Mouse (Mus musculus): ENCODE data around the gene Afdn. TPM values are rescaled to one million over a fixed set of nuclear protein-coding genes. Genes with fewer than 3 reads are reported as not detected.
"Not testable (repeated sequence)": the region's sequence is repeated elsewhere in the genome, so short reads cannot be mapped to it uniquely, and the experiment has no call there.

Afdn gene
- polyA plus RNA-seq, 1 experiment from 2014 or later = 116 TPM

DNA sequence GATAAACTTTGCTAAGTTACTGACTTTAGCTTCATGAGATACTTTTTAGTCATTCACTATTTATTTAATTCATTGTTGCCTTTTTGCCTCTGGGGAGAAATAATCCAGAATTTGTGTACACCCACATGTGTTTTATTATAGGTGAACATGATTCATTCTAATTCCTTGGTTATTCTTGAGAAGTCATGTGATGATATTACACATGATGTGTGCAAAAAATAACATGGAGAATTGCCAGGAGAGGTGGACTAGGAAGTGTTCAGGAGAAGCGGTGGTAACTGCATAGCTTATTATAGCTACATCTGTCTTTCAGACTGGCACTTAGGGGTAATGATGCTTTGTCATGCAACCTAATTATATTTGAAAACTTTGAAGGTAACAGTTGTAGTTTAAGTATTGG, 3.5 kb downstream of the Afdn start:
- WGBS = 38% methylated on average over 1 of the region's 1 CpGs
- Histone ChIP-seq H3K36me3 (ENCODE audit: control insufficient read depth, insufficient read depth, low read length) (no peaks in the 10 kb centered on the region), H3K4me1 (replicated peaks; ENCODE audit: control insufficient read depth, insufficient read depth) (no peaks in the 10 kb centered on the region), H3K4me3 (ENCODE audit: low read depth, low read length) (no peak overlapping the region), H3K27me3 (ENCODE audit: control insufficient read depth, insufficient read depth, low read length) (no peaks in the 10 kb centered on the region), H3K27ac (replicated peaks) (no peak overlapping the region), H3K9me3 (ENCODE audit: control insufficient read depth, low read length) (no peaks in the 10 kb centered on the region), H3K4me2 (replicated peaks; ENCODE audit: low read depth) (no peak overlapping the region), H3K9ac (ENCODE audit: low read length) (no peak overlapping the region)
- TF ChIP-seq EP300 (optimal IDR thresholded peaks at IDR 0.05) = no peak
- TF ChIP-seq CTCF (IDR thresholded peaks at IDR 0.05; ENCODE audit: low read depth) = no peak
- ATAC-seq (ENCODE audit: low FRiP score, low TSS enrichment) (no peak), DNase-seq (ENCODE audit: low spot score) (no peak)

DNA sequence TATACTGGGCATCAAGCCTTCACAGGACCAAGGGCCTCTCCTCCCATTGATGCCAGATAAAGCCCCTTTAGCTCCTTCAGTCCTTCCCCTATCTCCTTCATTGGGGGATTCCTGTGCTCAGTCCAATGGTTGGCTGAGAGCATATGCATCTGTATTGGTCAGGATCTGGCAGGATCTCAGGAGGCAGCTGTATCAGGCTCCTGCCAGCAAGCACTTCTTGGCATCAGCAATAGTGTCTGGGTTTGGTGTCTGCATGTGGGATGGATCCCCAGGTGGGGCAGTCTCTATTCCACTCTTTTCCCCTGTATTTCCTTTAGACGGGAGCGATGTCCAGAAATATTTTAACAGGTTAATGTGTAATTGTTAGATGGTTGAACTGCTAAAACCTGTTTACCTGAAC, 4.6 kb downstream of the Afdn start:
- ATAC-seq (ENCODE audit: low FRiP score, low TSS enrichment); H3K36me3 ChIP-seq (ENCODE audit: control insufficient read depth, insufficient read depth, low read length); H3K27me3 ChIP-seq (ENCODE audit: control insufficient read depth, insufficient read depth, low read length); H3K4me3 ChIP-seq (ENCODE audit: low read depth, low read length); H3K4me1 ChIP-seq (replicated peaks; ENCODE audit: control insufficient read depth, insufficient read depth); H3K9me3 ChIP-seq (ENCODE audit: control insufficient read depth, low read length); H3K9ac ChIP-seq (ENCODE audit: low read length); DNase-seq (ENCODE audit: low spot score); H3K27ac ChIP-seq (replicated peaks); H3K4me2 ChIP-seq (replicated peaks; ENCODE audit: low read depth): not testable (repeated sequence)
- 78% methylated on average over 2 of the region's 2 CpGs for WGBS

DNA sequence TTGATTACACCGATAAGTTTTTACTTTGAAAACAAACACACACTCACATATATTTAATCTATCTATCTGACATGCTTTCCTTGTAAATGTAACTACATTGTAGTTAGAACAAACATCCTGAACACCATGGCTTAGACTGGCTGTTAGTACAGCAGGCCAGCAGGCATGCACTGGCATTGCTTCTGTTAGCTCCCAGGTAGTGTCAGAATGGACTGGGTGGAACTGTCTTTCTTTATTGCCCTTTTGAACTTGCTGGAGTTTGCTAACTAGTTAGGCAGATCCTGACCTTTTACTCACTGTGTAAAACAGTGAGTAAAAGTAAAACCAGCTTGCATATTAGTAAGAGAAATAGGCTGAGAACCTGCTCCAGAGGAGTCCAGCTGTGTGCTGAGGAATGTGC, 8.2 kb downstream of the Afdn start:
- no peaks in the 10 kb centered on the region for H3K4me1 ChIP-seq (replicated peaks; ENCODE audit: control insufficient read depth, insufficient read depth)

DNA sequence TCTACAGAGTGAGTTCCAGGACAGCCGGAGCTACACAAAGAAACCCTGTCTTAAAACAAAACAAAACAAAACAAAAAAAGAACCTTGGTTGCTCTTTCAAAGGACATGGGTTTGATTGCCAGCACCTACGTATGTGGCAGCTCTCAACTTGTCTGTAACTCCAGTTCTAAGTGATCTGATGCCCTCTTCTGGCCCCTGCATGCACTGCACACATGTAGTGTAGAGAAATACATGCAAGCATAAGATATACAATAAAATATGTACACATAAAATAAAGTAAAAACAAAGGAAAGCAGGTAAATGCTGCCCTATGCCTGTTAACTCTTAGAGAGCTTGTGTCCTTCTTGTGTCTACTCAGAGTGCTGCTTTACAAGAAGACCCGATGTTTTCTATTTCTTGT, 8.9 kb downstream of the Afdn start:
- WGBS = 92% methylated on average over 3 of the region's 3 CpGs
- Histone ChIP-seq H3K27me3 (ENCODE audit: control insufficient read depth, insufficient read depth, low read length) (no peaks in the 10 kb centered on the region), H3K4me1 (replicated peaks; ENCODE audit: control insufficient read depth, insufficient read depth) (no peaks in the 10 kb centered on the region), H3K9ac (ENCODE audit: low read length) (no peak overlapping the region), H3K9me3 (ENCODE audit: control insufficient read depth, low read length) (no peaks in the 10 kb centered on the region), H3K4me2 (replicated peaks; ENCODE audit: low read depth) (no peak overlapping the region), H3K36me3 (ENCODE audit: control insufficient read depth, insufficient read depth, low read length) (no peaks in the 10 kb centered on the region), H3K27ac (replicated peaks) (no peak overlapping the region), H3K4me3 (ENCODE audit: low read depth, low read length) (no peak overlapping the region)
- ATAC-seq (ENCODE audit: low FRiP score, low TSS enrichment) (no peak), DNase-seq (ENCODE audit: low spot score) (peak; percentile 35)
- TF ChIP-seq CTCF (IDR thresholded peaks at IDR 0.05; ENCODE audit: low read depth) (peak; percentile 57), EP300 (optimal IDR thresholded peaks at IDR 0.05) (no peak)

More for the DNA sequence above, 8.2 kb downstream of the Afdn start:
- Histone ChIP-seq H3K27ac (replicated peaks) (peak overlapping the region; percentile 20; the same call in 1 of the 2 replicates), H3K4me3 (ENCODE audit: low read depth, low read length) (no peak overlapping the region), H3K27me3 (ENCODE audit: control insufficient read depth, insufficient read depth, low read length) (no peaks in the 10 kb centered on the region), H3K9ac (ENCODE audit: low read length) (no peak overlapping the region), H3K9me3 (ENCODE audit: control insufficient read depth, low read length) (no peaks in the 10 kb centered on the region), H3K4me2 (replicated peaks; ENCODE audit: low read depth) (no peak overlapping the region), H3K36me3 (ENCODE audit: control insufficient read depth, insufficient read depth, low read length) (no peaks in the 10 kb centered on the region)
- TF ChIP-seq EP300 (optimal IDR thresholded peaks at IDR 0.05) (no peak), CTCF (IDR thresholded peaks at IDR 0.05; ENCODE audit: low read depth) (no peak)
- 38% methylated on average over 1 of the region's 1 CpGs for WGBS
- DNase-seq (ENCODE audit: low spot score) = no peak
- ATAC-seq (ENCODE audit: low FRiP score, low TSS enrichment) = peak; percentile 70; the same call in 1 of the 2 replicates

DNA sequence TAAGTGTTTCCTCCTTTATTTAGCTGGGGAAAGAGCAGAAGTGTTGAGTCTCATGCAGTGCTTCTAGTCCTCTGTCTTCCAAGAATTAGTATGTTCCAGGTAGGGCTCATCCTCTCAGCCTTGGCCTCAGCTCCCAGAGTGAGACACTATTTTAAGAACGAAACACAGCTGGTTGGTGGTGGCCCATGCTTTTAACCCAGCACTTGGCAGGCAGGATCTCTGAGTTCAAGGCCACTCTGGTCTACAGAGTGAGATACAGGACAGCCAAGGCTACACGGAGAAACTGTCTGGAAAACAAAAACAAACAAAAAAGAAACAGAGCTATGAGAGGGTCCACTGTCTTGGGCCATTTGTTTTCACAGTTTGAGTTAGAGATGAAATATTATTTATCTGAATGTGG, 17.3 kb downstream of the Afdn start:
- DNase-seq (ENCODE audit: low spot score) = no peak
- H3K9me3 ChIP-seq (ENCODE audit: control insufficient read depth, low read length) = no peaks in the 10 kb centered on the region
- no peak for ATAC-seq (ENCODE audit: low FRiP score, low TSS enrichment)
- no peaks in the 10 kb centered on the region for H3K4me1 ChIP-seq (replicated peaks; ENCODE audit: control insufficient read depth, insufficient read depth)
- no peak overlapping the region for H3K27ac ChIP-seq (replicated peaks)
- H3K27me3 ChIP-seq (ENCODE audit: control insufficient read depth, insufficient read depth, low read length) = no peaks in the 10 kb centered on the region
- no peak for TF ChIP-seq CTCF (IDR thresholded peaks at IDR 0.05; ENCODE audit: low read depth)
- TF ChIP-seq EP300 (optimal IDR thresholded peaks at IDR 0.05) = no peak
- 53% methylated on average over 2 of the region's 2 CpGs for WGBS
- no peaks in the 10 kb centered on the region for H3K36me3 ChIP-seq (ENCODE audit: control insufficient read depth, insufficient read depth, low read length)
- no peak overlapping the region for H3K9ac ChIP-seq (ENCODE audit: low read length)
- H3K4me2 ChIP-seq (replicated peaks; ENCODE audit: low read depth) = no peak overlapping the region
- no peak overlapping the region for H3K4me3 ChIP-seq (ENCODE audit: low read depth, low read length)

GRCm38 (mm10) chr17:13778865-13779264, 18.5 kb downstream of the Afdn start:
- no peak for DNase-seq (ENCODE audit: low spot score)
- H3K4me2 ChIP-seq (replicated peaks; ENCODE audit: low read depth) = no peak overlapping the region
- WGBS = 82% methylated on average over 1 of the region's 1 CpGs
- no peak overlapping the region for H3K27ac ChIP-seq (replicated peaks)
- H3K9me3 ChIP-seq (ENCODE audit: control insufficient read depth, low read length) = no peaks in the 10 kb centered on the region
- no peaks in the 10 kb centered on the region for H3K27me3 ChIP-seq (ENCODE audit: control insufficient read depth, insufficient read depth, low read length)
- ATAC-seq (ENCODE audit: low FRiP score, low TSS enrichment) = no peak
- H3K9ac ChIP-seq (ENCODE audit: low read length) = no peak overlapping the region
- no peaks in the 10 kb centered on the region for H3K36me3 ChIP-seq (ENCODE audit: control insufficient read depth, insufficient read depth, low read length)
- no peak overlapping the region for H3K4me3 ChIP-seq (ENCODE audit: low read depth, low read length)
- TF ChIP-seq EP300 (optimal IDR thresholded peaks at IDR 0.05) (no peak), CTCF (IDR thresholded peaks at IDR 0.05; ENCODE audit: low read depth) (no peak)
- H3K4me1 ChIP-seq (replicated peaks; ENCODE audit: control insufficient read depth, insufficient read depth) = no peaks in the 10 kb centered on the region
